Mouse (Mus musculus): ENCODE measurements around the gene Gm10964.
A peak's percentile ranks its signal among the peaks of the same experiment; 100 is the strongest.
"Not testable (repeated sequence)": the region's sequence is repeated elsewhere in the genome, so short reads cannot be mapped to it uniquely, and the experiment has no call there.

The Gm10964 gene

GRCm38 (mm10) chr3:103779183-103779582 is 40.0 kb downstream of the Gm10964 start:
- no peak for DNase-seq (ENCODE audit: low spot score)

DNA sequence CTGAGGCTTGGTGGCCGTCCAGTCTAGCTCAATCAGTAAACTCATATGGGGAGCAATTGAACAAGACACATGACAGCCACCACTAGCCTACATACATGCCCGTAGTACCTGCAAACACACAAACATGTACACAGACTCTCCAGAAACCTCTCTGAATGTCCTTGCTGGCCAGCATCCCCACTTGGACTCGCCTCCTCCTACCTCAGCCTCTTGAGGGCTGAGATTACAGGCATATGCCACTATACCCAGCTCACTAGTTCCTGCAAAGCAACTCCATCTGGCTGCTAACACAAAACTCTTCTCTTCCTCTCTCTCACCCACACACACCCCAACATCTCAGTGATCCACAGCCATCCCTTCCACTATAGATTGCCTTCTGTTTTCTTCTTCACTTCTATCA is 41.1 kb downstream of the Gm10964 start:
- DNase-seq (ENCODE audit: low spot score): no peak

- DNase-seq (ENCODE audit: low spot score): no peak
These were observed 41.6 kb downstream of the Gm10964 start for GRCm38 (mm10) chr3:103780777-103781176.

DNA sequence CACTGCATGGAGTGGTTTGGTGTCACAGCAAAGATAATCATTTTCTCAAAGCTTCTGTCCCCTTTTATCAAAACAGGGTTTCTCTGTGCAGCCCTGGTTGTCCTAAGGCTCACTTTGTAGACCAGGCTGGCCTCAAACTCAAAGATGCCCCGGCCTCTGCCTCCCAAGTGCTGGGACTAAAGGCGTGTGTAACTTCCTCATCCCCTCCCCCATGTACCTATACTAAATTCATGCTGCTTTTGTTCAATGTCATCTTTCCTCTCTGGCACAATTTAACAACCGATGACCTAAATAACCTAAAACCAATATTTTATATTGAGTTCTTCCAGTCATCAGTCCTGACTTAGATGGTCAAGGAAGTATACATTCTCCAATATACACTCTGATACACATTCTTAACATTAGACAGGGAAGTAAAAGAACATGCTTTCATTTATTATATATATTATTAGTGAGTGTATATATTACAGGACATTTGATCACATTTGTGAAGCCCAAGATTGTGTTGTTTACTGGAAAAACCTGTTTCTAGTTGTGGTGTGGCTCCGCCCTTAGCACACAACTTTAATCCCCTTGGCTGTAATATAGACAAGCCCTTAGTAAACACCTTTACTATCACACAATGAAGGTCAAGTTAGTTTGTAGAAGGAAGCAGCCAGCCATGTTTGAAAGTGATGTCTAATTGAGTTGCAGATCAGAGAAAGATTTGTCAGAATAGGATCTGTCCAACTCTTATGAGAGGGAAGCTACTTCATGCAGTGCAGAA is 43.9 kb downstream of the Gm10964 start:
- no peak for DNase-seq (ENCODE audit: low spot score)

DNA sequence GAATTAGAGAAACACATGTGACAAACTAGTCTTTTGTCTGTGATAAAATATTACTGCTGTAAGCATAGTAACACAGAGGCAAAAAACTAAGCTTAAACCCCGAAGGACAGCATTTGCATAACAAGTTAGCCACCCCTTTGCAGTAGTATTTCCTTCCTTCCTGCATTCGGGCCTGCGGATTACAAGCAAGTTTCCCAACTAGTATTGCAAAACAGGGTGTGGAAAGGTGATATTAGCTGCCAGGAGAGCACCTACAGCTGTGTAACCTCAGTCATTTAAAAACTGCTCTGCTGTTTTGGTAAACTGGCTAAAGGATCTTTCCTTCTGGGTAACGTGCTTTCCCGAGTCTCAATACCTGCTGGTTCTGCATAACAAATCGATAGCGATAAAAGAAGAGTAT is 48.1 kb downstream of the Gm10964 start:
- no peak for DNase-seq (ENCODE audit: low spot score)

- DNase-seq (ENCODE audit: low spot score): no peak
These were observed 49.9 kb downstream of the Gm10964 start for GRCm38 (mm10) chr3:103789096-103789495.

- DNase-seq (ENCODE audit: low spot score): peak; percentile 71
These were observed 50.8 kb downstream of the Gm10964 start for GRCm38 (mm10) chr3:103789891-103790345.

GRCm38 (mm10) chr3:103790346-103791145 is 51.4 kb downstream of the Gm10964 start:
- peak; percentile 49 for DNase-seq (ENCODE audit: low spot score)

GRCm38 (mm10) chr3:103791230-103792110 is 52.3 kb downstream of the Gm10964 start, which contains the start of gene Hipk1:
TSS of gene Hipk1 (minus strand) at chr3:103791563.
- peak; percentile 93 for DNase-seq (ENCODE audit: low spot score)

DNA sequence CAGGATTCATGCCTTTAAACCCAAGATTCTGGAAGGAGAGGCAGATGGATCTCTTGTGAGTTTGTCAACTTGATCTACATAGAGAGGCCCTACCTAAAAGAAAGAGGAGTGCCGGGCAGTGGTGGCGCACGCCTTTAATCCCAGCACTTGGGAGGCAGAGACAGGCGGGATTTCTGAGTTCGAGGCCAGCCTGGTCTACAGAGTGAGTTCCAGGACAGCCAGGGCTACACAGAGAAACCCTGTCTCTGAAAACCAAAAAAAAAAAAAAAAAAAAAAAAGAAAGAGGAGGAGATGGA is 52.9 kb downstream of the Gm10964 start:
- DNase-seq (ENCODE audit: low spot score): not testable (repeated sequence)

GRCm38 (mm10) chr3:103792566-103792965 is 53.4 kb downstream of the Gm10964 start:
- no peak for DNase-seq (ENCODE audit: low spot score)

All from embryo, embryonic 10.5 days (tissue).